Mouse (Mus musculus): ENCODE measurements at regions not wholly inside any gene's neighbourhood (a gene's known extent, or its start where the extent isn't known, plus 50 kb on each side); places are given as distances from the start of the nearest gene placed in this dataset.

GRCm38 (mm10) chr1:35766271-35766670, 301.9 kb upstream of the Hs6st1 start:
- 91% methylated on average over 5 of the region's 5 CpGs for WGBS
- Histone ChIP-seq H3K4me2 (ENCODE audit: low read depth, low read length) (no peak overlapping the region), H3K27ac (ENCODE audit: low read length) (no peak overlapping the region), H3K9ac (ENCODE audit: low read depth, low read length) (no peak overlapping the region), H3K36me3 (ENCODE audit: control insufficient read depth, insufficient read depth, low read length) (no peaks in the 10 kb centered on the region), H3K9me3 (ENCODE audit: control insufficient read depth, low read length) (no peaks in the 10 kb centered on the region), H3K27me3 (replicated peaks; ENCODE audit: control insufficient read depth, insufficient read depth, low read length) (no peaks in the 10 kb centered on the region), H3K4me3 (ENCODE audit: low read length) (no peak overlapping the region), H3K4me1 (ENCODE audit: control insufficient read depth, insufficient read depth, low read length) (no peaks in the 10 kb centered on the region)
- no peak for ATAC-seq

GRCm38 (mm10) chr1:35772567-35772966, 295.6 kb upstream of the Hs6st1 start:
- no peak for ATAC-seq
- 73% methylated on average over 6 of the region's 6 CpGs for WGBS
- H3K4me1 ChIP-seq (ENCODE audit: control insufficient read depth, insufficient read depth, low read length): no peaks in the 10 kb centered on the region
- no peak overlapping the region for H3K4me3 ChIP-seq (ENCODE audit: low read length)
- no peak overlapping the region for H3K9ac ChIP-seq (ENCODE audit: low read depth, low read length)
- H3K36me3 ChIP-seq (ENCODE audit: control insufficient read depth, insufficient read depth, low read length): no peaks in the 10 kb centered on the region
- H3K4me2 ChIP-seq (ENCODE audit: low read depth, low read length): no peak overlapping the region
- H3K9me3 ChIP-seq (ENCODE audit: control insufficient read depth, low read length): no peaks in the 10 kb centered on the region
- H3K27me3 ChIP-seq (replicated peaks; ENCODE audit: control insufficient read depth, insufficient read depth, low read length): no peaks in the 10 kb centered on the region
- H3K27ac ChIP-seq (ENCODE audit: low read length): no peak overlapping the region

GRCm38 (mm10) chr1:35774566-35774965, 293.6 kb upstream of the Hs6st1 start:
- Histone ChIP-seq H3K4me3 (ENCODE audit: low read length) (no peak overlapping the region), H3K36me3 (ENCODE audit: control insufficient read depth, insufficient read depth, low read length) (no peaks in the 10 kb centered on the region), H3K4me2 (ENCODE audit: low read depth, low read length) (no peak overlapping the region), H3K4me1 (ENCODE audit: control insufficient read depth, insufficient read depth, low read length) (no peaks in the 10 kb centered on the region), H3K27me3 (replicated peaks; ENCODE audit: control insufficient read depth, insufficient read depth, low read length) (no peaks in the 10 kb centered on the region), H3K9me3 (ENCODE audit: control insufficient read depth, low read length) (no peaks in the 10 kb centered on the region), H3K27ac (ENCODE audit: low read length) (no peak overlapping the region), H3K9ac (ENCODE audit: low read depth, low read length) (no peak overlapping the region)
- no peak for ATAC-seq
- WGBS: 94% methylated on average over 2 of the region's 2 CpGs

- no peak overlapping the region for H3K4me3 ChIP-seq (ENCODE audit: low read length)
- H3K27ac ChIP-seq (ENCODE audit: low read length): no peak overlapping the region
- no peak overlapping the region for H3K4me2 ChIP-seq (ENCODE audit: low read depth, low read length)
- H3K36me3 ChIP-seq (ENCODE audit: control insufficient read depth, insufficient read depth, low read length): no peaks in the 10 kb centered on the region
- no peak overlapping the region for H3K9ac ChIP-seq (ENCODE audit: low read depth, low read length)
- no peaks in the 10 kb centered on the region for H3K9me3 ChIP-seq (ENCODE audit: control insufficient read depth, low read length)
- 84% methylated on average over 2 of the region's 2 CpGs for WGBS
- H3K27me3 ChIP-seq (replicated peaks; ENCODE audit: control insufficient read depth, insufficient read depth, low read length): no peaks in the 10 kb centered on the region
- ATAC-seq: no peak
- H3K4me1 ChIP-seq (ENCODE audit: control insufficient read depth, insufficient read depth, low read length): no peaks in the 10 kb centered on the region
Measured at GRCm38 (mm10) chr1:35782668-35783067, 285.5 kb upstream of the Hs6st1 start.

- Histone ChIP-seq H3K9ac (ENCODE audit: low read depth, low read length) (no peak overlapping the region), H3K4me3 (ENCODE audit: low read length) (no peak overlapping the region), H3K4me1 (ENCODE audit: control insufficient read depth, insufficient read depth, low read length) (no peaks in the 10 kb centered on the region), H3K27ac (ENCODE audit: low read length) (no peak overlapping the region), H3K27me3 (replicated peaks; ENCODE audit: control insufficient read depth, insufficient read depth, low read length) (no peaks in the 10 kb centered on the region), H3K9me3 (ENCODE audit: control insufficient read depth, low read length) (no peaks in the 10 kb centered on the region), H3K36me3 (ENCODE audit: control insufficient read depth, insufficient read depth, low read length) (no peaks in the 10 kb centered on the region), H3K4me2 (ENCODE audit: low read depth, low read length) (no peak overlapping the region)
- no peak for ATAC-seq
- WGBS: 63% methylated on average over 6 of the region's 6 CpGs
Measured at GRCm38 (mm10) chr1:35783427-35783826, 284.8 kb upstream of the Hs6st1 start.

- Histone ChIP-seq H3K27ac (ENCODE audit: low read length) (no peak overlapping the region), H3K4me3 (ENCODE audit: low read length) (no peak overlapping the region), H3K36me3 (ENCODE audit: control insufficient read depth, insufficient read depth, low read length) (no peaks in the 10 kb centered on the region), H3K9ac (ENCODE audit: low read depth, low read length) (no peak overlapping the region), H3K4me2 (ENCODE audit: low read depth, low read length) (no peak overlapping the region), H3K4me1 (ENCODE audit: control insufficient read depth, insufficient read depth, low read length) (no peaks in the 10 kb centered on the region), H3K9me3 (ENCODE audit: control insufficient read depth, low read length) (no peaks in the 10 kb centered on the region), H3K27me3 (replicated peaks; ENCODE audit: control insufficient read depth, insufficient read depth, low read length) (no peaks in the 10 kb centered on the region)
- 95% methylated on average over 4 of the region's 4 CpGs for WGBS
- ATAC-seq: no peak
Measured at GRCm38 (mm10) chr1:35786241-35786640, 282.0 kb upstream of the Hs6st1 start.

- ATAC-seq: no peak
- H3K27me3 ChIP-seq (replicated peaks; ENCODE audit: control insufficient read depth, insufficient read depth, low read length): no peaks in the 10 kb centered on the region
- H3K9ac ChIP-seq (ENCODE audit: low read depth, low read length): no peak overlapping the region
- no peak overlapping the region for H3K4me2 ChIP-seq (ENCODE audit: low read depth, low read length)
- no peaks in the 10 kb centered on the region for H3K36me3 ChIP-seq (ENCODE audit: control insufficient read depth, insufficient read depth, low read length)
- no peaks in the 10 kb centered on the region for H3K4me1 ChIP-seq (ENCODE audit: control insufficient read depth, insufficient read depth, low read length)
- no peaks in the 10 kb centered on the region for H3K9me3 ChIP-seq (ENCODE audit: control insufficient read depth, low read length)
- no peak overlapping the region for H3K4me3 ChIP-seq (ENCODE audit: low read length)
- 60% methylated on average over 8 of the region's 8 CpGs for WGBS
- H3K27ac ChIP-seq (ENCODE audit: low read length): no peak overlapping the region
Measured at GRCm38 (mm10) chr1:35786668-35787213, 281.5 kb upstream of the Hs6st1 start.

GRCm38 (mm10) chr1:35797064-35797463, 271.1 kb upstream of the Hs6st1 start:
- no peaks in the 10 kb centered on the region for H3K9me3 ChIP-seq (ENCODE audit: control insufficient read depth, low read length)
- no peak overlapping the region for H3K9ac ChIP-seq (ENCODE audit: low read depth, low read length)
- no peak overlapping the region for H3K4me3 ChIP-seq (ENCODE audit: low read length)
- WGBS: 65% methylated on average over 2 of the region's 2 CpGs
- H3K36me3 ChIP-seq (ENCODE audit: control insufficient read depth, insufficient read depth, low read length): no peaks in the 10 kb centered on the region
- H3K27ac ChIP-seq (ENCODE audit: low read length): no peak overlapping the region
- H3K4me1 ChIP-seq (ENCODE audit: control insufficient read depth, insufficient read depth, low read length): no peaks in the 10 kb centered on the region
- ATAC-seq: no peak
- H3K27me3 ChIP-seq (replicated peaks; ENCODE audit: control insufficient read depth, insufficient read depth, low read length): no peaks in the 10 kb centered on the region
- H3K4me2 ChIP-seq (ENCODE audit: low read depth, low read length): no peak overlapping the region

GRCm38 (mm10) chr1:35797526-35797925, 270.7 kb upstream of the Hs6st1 start:
- Histone ChIP-seq H3K27ac (ENCODE audit: low read length) (no peak overlapping the region), H3K9me3 (ENCODE audit: control insufficient read depth, low read length) (no peaks in the 10 kb centered on the region), H3K4me2 (ENCODE audit: low read depth, low read length) (no peak overlapping the region), H3K4me3 (ENCODE audit: low read length) (no peak overlapping the region), H3K27me3 (replicated peaks; ENCODE audit: control insufficient read depth, insufficient read depth, low read length) (no peaks in the 10 kb centered on the region), H3K36me3 (ENCODE audit: control insufficient read depth, insufficient read depth, low read length) (no peaks in the 10 kb centered on the region), H3K4me1 (ENCODE audit: control insufficient read depth, insufficient read depth, low read length) (no peaks in the 10 kb centered on the region), H3K9ac (ENCODE audit: low read depth, low read length) (no peak overlapping the region)
- 92% methylated on average over 2 of the region's 2 CpGs for WGBS
- no peak for ATAC-seq

- Histone ChIP-seq H3K27me3 (replicated peaks; ENCODE audit: control insufficient read depth, insufficient read depth, low read length) (no peaks in the 10 kb centered on the region), H3K4me3 (ENCODE audit: low read length) (no peak overlapping the region), H3K9me3 (ENCODE audit: control insufficient read depth, low read length) (no peaks in the 10 kb centered on the region), H3K9ac (ENCODE audit: low read depth, low read length) (no peak overlapping the region), H3K4me2 (ENCODE audit: low read depth, low read length) (no peak overlapping the region), H3K4me1 (ENCODE audit: control insufficient read depth, insufficient read depth, low read length) (no peaks in the 10 kb centered on the region), H3K36me3 (ENCODE audit: control insufficient read depth, insufficient read depth, low read length) (no peaks in the 10 kb centered on the region), H3K27ac (ENCODE audit: low read length) (no peak overlapping the region)
- no peak for ATAC-seq
- WGBS: 69% methylated on average over 3 of the region's 3 CpGs
Measured at GRCm38 (mm10) chr1:35805546-35805945, 262.7 kb upstream of the Hs6st1 start.
